Mouse (Mus musculus) thymus, adult 2 months (tissue): ENCODE measurements around the gene Dcst2.

Experiments used
- CTCF ChIP-seq: fragments of 200-500 bp; IDR thresholded peaks from 2 replicates; pipeline ENCODE4 v1.5.1; 2012; ENCODE audit warnings: mild to moderate bottlenecking, control low read depth, low read length, moderate library complexity, borderline replicate concordance; ENCODE audit not compliant: control insufficient read depth, poor library complexity, insufficient read depth; ENCODE audit errors: extremely low read depth
- POLR2A ChIP-seq: fragments of 200-500 bp; IDR thresholded peaks from 2 replicates; pipeline ENCODE4 v1.6.1; 2012; ENCODE audit warnings: mild to moderate bottlenecking, low read length, control low read depth, moderate library complexity; ENCODE audit not compliant: control insufficient read depth, poor library complexity, insufficient read depth; ENCODE audit errors: extremely low read depth

DNA sequence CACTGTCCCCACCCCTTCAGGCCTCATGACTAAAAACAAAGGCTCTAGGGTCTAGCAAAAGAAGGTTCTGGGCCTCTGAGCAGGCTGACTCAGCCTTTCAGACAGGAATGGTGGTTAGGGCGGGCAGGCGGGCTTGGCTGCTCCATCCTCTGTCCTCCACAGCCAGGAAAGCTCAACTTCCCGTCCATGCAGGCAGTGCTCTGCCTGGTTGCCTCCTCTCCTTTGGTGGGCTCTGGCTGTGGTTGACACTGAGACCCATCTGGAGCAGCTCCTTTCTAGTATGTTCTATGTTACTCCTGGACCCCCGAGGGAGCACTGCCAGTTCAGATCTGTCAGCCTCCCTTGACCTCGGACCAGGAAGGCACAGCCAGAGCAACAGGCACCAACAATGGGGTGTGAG, 40.9 kb downstream of the Dcst2 start, which contains the start of gene Lenep:
- TF ChIP-seq CTCF, result no peak
- TF ChIP-seq POLR2A, result no peak
